Mouse (Mus musculus) hindbrain, embryonic 10.5 days (tissue): Measurements from ENCODE around the gene Gusb. TPM values are rescaled to one million over a fixed set of nuclear protein-coding genes. Genes with fewer than 3 reads are reported as not detected.

Source experiments
- DNase-seq: peaks from one replicate; pipeline ENCODE4 v3.0.0-alpha.2; 2017; ENCODE audit warnings: low spot score
- H3K27ac ChIP-seq: fragments of 300-500 bp; sonication (generic); 2 replicates; pipeline ENCODE4 v1.5.1; 2016; ENCODE audit warnings: mild to moderate bottlenecking, moderate library complexity
- H3K27me3 ChIP-seq: fragments of 300-500 bp; sonication (generic); 2 replicates; pipeline ENCODE4 v1.6.1; 2016; ENCODE audit warnings: mild to moderate bottlenecking; ENCODE audit not compliant: poor library complexity, insufficient read depth, severe bottlenecking
- H3K36me3 ChIP-seq: fragments of 300-500 bp; sonication (generic); 2 replicates; pipeline ENCODE4 v1.6.1; 2016; ENCODE audit warnings: mild to moderate bottlenecking, moderate library complexity
- H3K4me1 ChIP-seq: fragments of 300-500 bp; sonication (generic); replicated peaks from 2 replicates; pipeline ENCODE4 v1.6.1; 2016; ENCODE audit warnings: mild to moderate bottlenecking
- H3K4me3 ChIP-seq: fragments of 300-500 bp; sonication (generic); 2 replicates; pipeline ENCODE4 v1.5.1; 2016; ENCODE audit warnings: mild to moderate bottlenecking, moderate library complexity
- H3K9me3 ChIP-seq: fragments of 300-500 bp; sonication (generic); 2 replicates; pipeline ENCODE4 v1.6.1; 2016; ENCODE audit warnings: mild to moderate bottlenecking, moderate library complexity
- WGBS: fragments of 180-500 bp; shearing (Covaris S2); methylation state at CpG from one replicate; pipeline ENCODE4 v1.1.7; 2016; 5-methylcytosine and 5-hydroxymethylcytosine counted together
- polyA plus RNA-seq: library from polyadenylated mRNA; unstranded; fragments of >200 nt; fragmentation: Nextera tagmentation; extraction: Ambion mirVana; gene quantifications from 2 replicates; pipeline ENCODE4 v1.2.1, GENCODE M21; 2016

Gusb gene
- polyA plus RNA-seq, result 36.1 and 40.5 TPM in 2 replicates

GRCm38 (mm10) chr5:130002301-130003146 lies at the start of gene Gusb:
Gene Gusb, minus strand, starts transcription at chr5:130003049.
- H3K36me3 ChIP-seq, result peaks cover 7% of the 10 kb centered on the region
- peak; percentile 85 for DNase-seq
- H3K27ac ChIP-seq, result peak within 1 kb of the TSS; percentile 89
- no peaks in the 10 kb centered on the region for H3K27me3 ChIP-seq
- peaks cover 27% of the 10 kb centered on the region for H3K4me1 ChIP-seq
- peaks cover 17% of the 10 kb centered on the region for H3K9me3 ChIP-seq
- WGBS, result 1% methylated on average over 39 of the region's 39 CpGs
- peak within 1 kb of the TSS; percentile 71 for H3K4me3 ChIP-seq

GRCm38 (mm10) chr5:130052510-130052909 lies 49.7 kb upstream of the Gusb start:
- no peaks in the 10 kb centered on the region for H3K9me3 ChIP-seq
- no peak for DNase-seq
- no peak overlapping the region for H3K4me3 ChIP-seq
- H3K4me1 ChIP-seq, result peaks cover 4% of the 10 kb centered on the region; the same call in 1 of the 2 replicates
- 79% methylated on average over 5 of the region's 5 CpGs for WGBS
- H3K36me3 ChIP-seq, result peaks cover 72% of the 10 kb centered on the region
- no peaks in the 10 kb centered on the region for H3K27me3 ChIP-seq
- H3K27ac ChIP-seq, result no peak overlapping the region

- no peaks in the 10 kb centered on the region for H3K9me3 ChIP-seq
- H3K27me3 ChIP-seq, result no peaks in the 10 kb centered on the region
- no peak for DNase-seq
- no peak overlapping the region for H3K4me3 ChIP-seq
- WGBS, result 84% methylated on average over 15 of the region's 15 CpGs
- H3K4me1 ChIP-seq, result peaks cover 4% of the 10 kb centered on the region; the same call in 1 of the 2 replicates
- H3K27ac ChIP-seq, result no peak overlapping the region
- peaks cover 84% of the 10 kb centered on the region for H3K36me3 ChIP-seq
These were observed 48.4 kb upstream of the Gusb start for GRCm38 (mm10) chr5:130051073-130051860.

- H3K4me3 ChIP-seq, result no peak overlapping the region
- H3K9me3 ChIP-seq, result no peaks in the 10 kb centered on the region
- no peaks in the 10 kb centered on the region for H3K27me3 ChIP-seq
- no peak for DNase-seq
- peaks cover 4% of the 10 kb centered on the region; the same call in 1 of the 2 replicates for H3K4me1 ChIP-seq
- H3K36me3 ChIP-seq, result peaks cover 87% of the 10 kb centered on the region
- 64% methylated on average over 6 of the region's 6 CpGs for WGBS
- H3K27ac ChIP-seq, result no peak overlapping the region
These were observed 47.6 kb upstream of the Gusb start for GRCm38 (mm10) chr5:130050416-130050815.

GRCm38 (mm10) chr5:130048786-130049520 lies 46.1 kb upstream of the Gusb start:
- Histone ChIP-seq H3K4me3 (no peak overlapping the region), H3K27ac (no peak overlapping the region), H3K36me3 (peaks cover 89% of the 10 kb centered on the region), H3K27me3 (no peaks in the 10 kb centered on the region), H3K9me3 (no peaks in the 10 kb centered on the region), H3K4me1 (peaks cover 4% of the 10 kb centered on the region; the same call in 1 of the 2 replicates)
- no peak for DNase-seq
- WGBS, result 88% methylated on average over 15 of the region's 15 CpGs

GRCm38 (mm10) chr5:130047013-130047412 lies 44.2 kb upstream of the Gusb start:
- Histone ChIP-seq H3K36me3 (peaks cover 94% of the 10 kb centered on the region), H3K27ac (no peak overlapping the region), H3K4me3 (no peak overlapping the region), H3K4me1 (peaks cover 4% of the 10 kb centered on the region; the same call in 1 of the 2 replicates), H3K27me3 (no peaks in the 10 kb centered on the region), H3K9me3 (no peaks in the 10 kb centered on the region)
- no peak for DNase-seq
- WGBS, result 79% methylated on average over 6 of the region's 6 CpGs

- no peak for DNase-seq
- Histone ChIP-seq H3K27me3 (no peaks in the 10 kb centered on the region), H3K9me3 (no peaks in the 10 kb centered on the region)
These were observed 43.7 kb upstream of the Gusb start for GRCm38 (mm10) chr5:130046589-130046988.

GRCm38 (mm10) chr5:130046100-130046499 lies 43.3 kb upstream of the Gusb start:
- Histone ChIP-seq H3K4me1 (peaks cover 4% of the 10 kb centered on the region; the same call in 1 of the 2 replicates), H3K27ac (no peak overlapping the region), H3K27me3 (no peaks in the 10 kb centered on the region), H3K36me3 (peaks cover 94% of the 10 kb centered on the region), H3K9me3 (no peaks in the 10 kb centered on the region), H3K4me3 (no peak overlapping the region)
- 91% methylated on average over 7 of the region's 7 CpGs for WGBS
- no peak for DNase-seq

More at GRCm38 (mm10) chr5:130046589-130046988, 43.7 kb upstream of the Gusb start:
- H3K27ac ChIP-seq, result no peak overlapping the region
- no peak overlapping the region for H3K4me3 ChIP-seq
- H3K36me3 ChIP-seq, result peaks cover 94% of the 10 kb centered on the region
- 92% methylated on average over 10 of the region's 10 CpGs for WGBS
- H3K4me1 ChIP-seq, result peaks cover 4% of the 10 kb centered on the region; the same call in 1 of the 2 replicates

- peaks cover 96% of the 10 kb centered on the region for H3K36me3 ChIP-seq
These were observed 41.4 kb upstream of the Gusb start for GRCm38 (mm10) chr5:130044201-130044695.

GRCm38 (mm10) chr5:130043741-130044140 lies 40.9 kb upstream of the Gusb start:
- Histone ChIP-seq H3K4me1 (peaks cover 2% of the 10 kb centered on the region; the same call in 1 of the 2 replicates), H3K9me3 (no peaks in the 10 kb centered on the region), H3K27ac (no peak overlapping the region), H3K4me3 (no peak overlapping the region), H3K36me3 (peaks cover 94% of the 10 kb centered on the region), H3K27me3 (no peaks in the 10 kb centered on the region)
- DNase-seq, result no peak
- WGBS, result 93% methylated on average over 3 of the region's 3 CpGs

More at GRCm38 (mm10) chr5:130044201-130044695, 41.4 kb upstream of the Gusb start:
- 88% methylated on average over 7 of the region's 7 CpGs for WGBS
- no peaks in the 10 kb centered on the region for H3K27me3 ChIP-seq
- no peak overlapping the region for H3K27ac ChIP-seq
- no peaks in the 10 kb centered on the region for H3K9me3 ChIP-seq
- DNase-seq, result no peak
- no peak overlapping the region for H3K4me3 ChIP-seq
- H3K4me1 ChIP-seq, result peaks cover 4% of the 10 kb centered on the region; the same call in 1 of the 2 replicates

- H3K27ac ChIP-seq, result no peak overlapping the region
- H3K36me3 ChIP-seq, result peaks cover 88% of the 10 kb centered on the region
- H3K27me3 ChIP-seq, result no peaks in the 10 kb centered on the region
- no peak overlapping the region for H3K4me3 ChIP-seq
- H3K4me1 ChIP-seq, result no peaks in the 10 kb centered on the region
- DNase-seq, result no peak
- H3K9me3 ChIP-seq, result no peaks in the 10 kb centered on the region
- WGBS, result 92% methylated on average over 4 of the region's 4 CpGs
These were observed 38.4 kb upstream of the Gusb start for GRCm38 (mm10) chr5:130041262-130041661.

- Histone ChIP-seq H3K9me3 (no peaks in the 10 kb centered on the region), H3K36me3 (peaks cover 88% of the 10 kb centered on the region), H3K4me3 (no peak overlapping the region), H3K27me3 (no peaks in the 10 kb centered on the region), H3K4me1 (no peaks in the 10 kb centered on the region), H3K27ac (no peak overlapping the region)
- WGBS, result 95% methylated on average over 4 of the region's 4 CpGs
- DNase-seq, result no peak
These were observed 37.9 kb upstream of the Gusb start for GRCm38 (mm10) chr5:130040797-130041196.
